Mouse (Mus musculus) kidney, embryonic 16.5 days (tissue): ENCODE results near the gene C2cd2l. TPM values are rescaled to one million over a fixed set of nuclear protein-coding genes. Genes with fewer than 3 reads are reported as not detected.

Experiments used
- ATAC-seq: fragments of 200-750 bp; cut with Nextera tagmentation; 2 replicates; pipeline ENCODE4 v1.8.0; 2017; ENCODE audit warnings: moderate TSS enrichment; ENCODE audit not compliant: low FRiP score, low TSS enrichment
- H3K27ac ChIP-seq: fragments of 300-500 bp; sonication (generic); 2 replicates; pipeline ENCODE4 v1.5.1; 2014; ENCODE audit warnings: low read length
- H3K27me3 ChIP-seq: fragments of 300-500 bp; sonication (generic); 2 replicates; pipeline ENCODE4 v1.6.1; 2014; ENCODE audit warnings: low read length, control low read depth, mixed read lengths; ENCODE audit not compliant: insufficient read depth
- H3K36me3 ChIP-seq: fragments of 300-500 bp; sonication (generic); 2 replicates; pipeline ENCODE4 v1.6.1; 2014; ENCODE audit warnings: low read length, control low read depth, mixed read lengths; ENCODE audit not compliant: insufficient read depth
- H3K4me1 ChIP-seq: fragments of 300-500 bp; sonication (generic); 2 replicates; pipeline ENCODE4 v1.6.1; 2014; ENCODE audit warnings: low read length, control low read depth, mixed read lengths; ENCODE audit not compliant: insufficient read depth
- H3K4me2 ChIP-seq: fragments of 300-500 bp; sonication (generic); replicated peaks from 2 replicates; pipeline ENCODE4 v1.6.1; 2014; ENCODE audit warnings: low read depth, low read length
- H3K4me3 ChIP-seq: fragments of 300-500 bp; sonication (generic); 2 replicates; pipeline ENCODE4 v1.5.1; 2014; ENCODE audit warnings: mild to moderate bottlenecking, low read length
- H3K9ac ChIP-seq: fragments of 300-500 bp; sonication (generic); replicated peaks from 2 replicates; pipeline ENCODE4 v1.6.1; 2014; ENCODE audit warnings: low read length
- H3K9me3 ChIP-seq: fragments of 300-500 bp; sonication (generic); 2 replicates; pipeline ENCODE4 v1.6.1; 2016; ENCODE audit warnings: low read length, control low read depth
- WGBS: fragments of 180-500 bp; shearing (Covaris S2); extraction: QIAGEN DNeasy Blood & Tissue Kit; methylation state at CpG from one replicate; pipeline ENCODE4 v1.1.7; 2014; 5-methylcytosine and 5-hydroxymethylcytosine counted together
- polyA plus RNA-seq: library from polyadenylated mRNA; unstranded; fragments of >200 nt; fragmentation: Nextera tagmentation; extraction: Ambion mirVana; gene quantifications from 2 replicates; pipeline ENCODE4 v1.2.1, GENCODE M21; 2015

The C2cd2l gene
- polyA plus RNA-seq, 1 experiment from 2014 or later, result 14.3 TPM

DNA sequence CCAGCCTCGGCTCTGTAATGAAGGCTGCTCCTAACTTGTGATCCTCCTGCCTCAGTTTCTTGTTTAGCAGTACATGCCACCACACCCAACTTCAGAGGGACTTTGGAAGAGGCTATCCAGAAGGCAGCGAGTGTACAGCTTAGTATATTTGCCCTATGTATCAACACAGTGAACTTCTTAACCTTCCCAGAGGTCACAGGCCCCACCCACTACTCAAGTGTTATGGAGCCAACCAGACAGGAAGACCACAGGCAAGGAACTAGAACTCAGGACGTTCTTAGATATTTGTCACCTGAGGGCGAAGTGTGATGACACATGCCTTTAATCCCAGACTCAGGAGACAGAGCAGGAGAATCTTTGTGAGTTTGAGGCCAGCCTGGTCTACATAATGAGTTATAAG lies 27.5 kb upstream of the C2cd2l start:
- H3K27ac ChIP-seq, result no peak overlapping the region
- no peaks in the 10 kb centered on the region for H3K9me3 ChIP-seq
- no peak for ATAC-seq
- H3K36me3 ChIP-seq, result peaks cover 55% of the 10 kb centered on the region
- H3K4me1 ChIP-seq, result peaks cover 8% of the 10 kb centered on the region
- no peak overlapping the region for H3K4me2 ChIP-seq
- 86% methylated on average over 4 of the region's 4 CpGs for whole genome bisulfite sequencing
- no peak overlapping the region for H3K9ac ChIP-seq
- H3K4me3 ChIP-seq, result no peak overlapping the region
- no peaks in the 10 kb centered on the region for H3K27me3 ChIP-seq

DNA sequence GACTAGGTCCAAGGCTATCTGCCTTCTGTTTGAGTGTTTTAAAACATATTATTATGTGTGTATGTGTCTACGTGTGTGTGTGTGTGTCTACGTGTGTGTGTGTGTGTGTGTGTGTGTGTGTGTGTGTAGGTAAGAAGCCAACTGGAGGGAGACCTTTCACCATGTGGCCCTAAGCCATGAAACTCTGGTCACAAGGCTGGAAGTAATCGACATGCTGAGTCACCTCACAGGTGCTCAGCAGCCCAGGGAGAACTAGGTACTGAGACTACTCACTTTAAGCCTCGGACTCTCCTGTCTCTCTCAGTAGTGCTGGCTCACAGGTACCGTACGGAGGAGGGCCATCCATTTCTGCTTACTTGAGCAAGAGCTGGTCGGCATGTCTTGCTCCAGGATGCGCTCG lies 27.1 kb upstream of the C2cd2l start:
- WGBS, result 91% methylated on average over 9 of the region's 9 CpGs
- Histone ChIP-seq H3K9me3 (no peaks in the 10 kb centered on the region), H3K9ac (no peak overlapping the region), H3K4me3 (no peak overlapping the region), H3K27ac (no peak overlapping the region), H3K27me3 (no peaks in the 10 kb centered on the region), H3K4me2 (no peak overlapping the region), H3K36me3 (peaks cover 51% of the 10 kb centered on the region), H3K4me1 (peaks cover 12% of the 10 kb centered on the region)
- ATAC-seq, result no peak

DNA sequence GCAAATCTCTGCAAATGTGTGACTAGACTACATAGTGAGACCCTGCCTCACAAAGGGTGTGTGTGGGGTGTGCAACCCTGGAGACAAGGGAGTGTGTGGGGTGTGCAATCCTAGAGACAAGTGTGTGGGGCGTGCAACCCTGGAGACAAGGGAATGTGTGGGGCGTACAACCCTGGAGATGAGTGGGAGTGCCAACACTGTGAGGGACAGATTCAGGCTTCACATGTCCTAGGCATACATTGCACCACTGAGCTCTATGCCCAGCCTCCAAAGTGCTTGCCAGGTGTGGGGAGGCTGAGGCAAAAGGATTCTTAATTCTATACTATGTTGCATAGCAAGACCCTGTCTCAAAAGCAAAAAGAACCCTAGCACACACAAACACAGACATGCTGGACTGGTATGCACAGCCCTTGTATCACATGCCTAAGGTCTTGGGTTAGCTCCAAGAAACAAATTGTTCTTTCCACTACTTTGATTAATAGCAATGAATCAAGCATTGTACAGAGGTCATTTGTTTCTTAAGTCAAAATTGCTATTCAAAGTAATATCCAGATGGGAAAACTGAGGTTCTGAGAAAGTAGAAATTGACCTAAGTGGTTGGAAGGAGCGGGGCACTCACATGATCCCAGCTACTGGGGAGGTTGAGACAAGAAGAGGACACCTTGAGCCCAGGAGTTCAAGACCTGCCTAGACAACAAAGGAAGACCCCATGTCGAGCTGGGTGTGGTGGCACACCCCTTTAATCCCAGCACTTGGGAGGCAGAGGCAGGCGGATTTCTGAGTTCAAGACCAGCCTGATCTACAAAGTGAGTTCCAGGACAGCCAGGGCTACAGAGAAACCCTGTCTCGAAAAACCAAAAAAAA lies 25.7 kb upstream of the C2cd2l start:
- peaks cover 37% of the 10 kb centered on the region for H3K36me3 ChIP-seq
- H3K4me1 ChIP-seq, result peaks cover 14% of the 10 kb centered on the region
- H3K4me3 ChIP-seq, result no peak overlapping the region
- no peaks in the 10 kb centered on the region for H3K27me3 ChIP-seq
- H3K27ac ChIP-seq, result no peak overlapping the region
- H3K9ac ChIP-seq, result no peak overlapping the region
- no peaks in the 10 kb centered on the region for H3K9me3 ChIP-seq
- 85% methylated on average over 5 of the region's 6 CpGs for WGBS
- H3K4me2 ChIP-seq, result no peak overlapping the region
- no peak for ATAC-seq

DNA sequence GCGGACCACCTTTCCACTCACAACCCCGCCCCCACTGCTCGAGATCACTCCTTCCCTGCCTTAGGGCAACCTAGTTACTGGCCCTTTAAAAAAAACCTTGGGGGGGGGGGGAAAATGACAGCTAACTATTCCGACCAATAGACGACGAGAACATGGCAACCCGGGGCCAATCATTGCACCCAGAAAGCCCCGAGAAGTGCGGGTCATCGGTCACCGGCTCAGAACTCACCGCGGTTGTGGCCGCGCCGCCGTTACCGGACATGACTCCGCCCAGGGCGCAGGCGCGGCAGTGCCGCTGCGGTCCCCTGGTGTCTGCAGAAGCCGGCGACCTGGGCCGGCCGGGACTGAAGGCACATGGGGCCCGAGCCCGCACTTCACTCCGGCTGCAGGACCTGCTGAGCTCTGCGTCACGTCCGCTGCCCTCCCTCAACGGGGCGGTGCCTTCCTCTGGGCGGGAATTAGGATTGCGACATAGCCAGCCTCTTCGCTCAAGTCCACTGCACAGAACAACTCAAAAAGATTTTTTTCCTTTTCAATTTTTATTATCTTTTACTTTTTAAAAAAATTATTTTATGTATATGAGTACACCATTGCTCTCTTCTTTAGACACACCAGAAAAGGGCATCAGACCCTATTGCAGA lies 23.8 kb upstream of the C2cd2l start, which contains the start of gene Hmbs:
Gene Hmbs, minus strand, starts transcription at position 448 of the 641 bp plus-strand sequence.
- WGBS, result under 1% methylated on average over 39 of the region's 39 CpGs
- Histone ChIP-seq H3K36me3 (peaks cover 29% of the 10 kb centered on the region), H3K9me3 (no peaks in the 10 kb centered on the region), H3K27ac (peak within 1 kb of the TSS; percentile 99), H3K4me1 (peaks cover 14% of the 10 kb centered on the region), H3K27me3 (no peaks in the 10 kb centered on the region), H3K4me3 (peak within 1 kb of the TSS; percentile 90), H3K9ac (peak within 1 kb of the TSS; percentile 94), H3K4me2 (peak within 1 kb of the TSS; percentile 71)
- ATAC-seq, result peak; percentile 97

DNA sequence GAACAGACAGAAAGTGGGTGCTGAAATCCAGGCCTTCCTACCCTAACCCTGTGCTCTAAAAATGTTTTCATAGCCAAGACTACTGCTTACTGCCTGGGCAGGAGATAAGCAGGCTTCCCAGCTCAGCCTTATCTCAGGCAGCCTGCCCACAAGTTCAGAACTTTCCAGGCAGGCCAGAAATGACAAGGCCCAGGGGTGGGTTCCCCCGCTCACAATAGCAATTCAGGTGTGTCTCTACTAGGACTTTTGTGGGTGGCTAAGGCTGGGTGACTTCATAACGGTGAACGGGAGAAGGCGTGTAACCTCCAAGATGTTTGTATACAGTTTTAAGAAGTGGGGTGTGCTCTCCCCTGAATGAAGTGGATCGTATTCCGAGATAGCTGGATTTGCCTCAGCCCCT lies 23.2 kb upstream of the C2cd2l start:
- Histone ChIP-seq H3K36me3 (peaks cover 23% of the 10 kb centered on the region), H3K27ac (peak overlapping the region; percentile 99), H3K9me3 (no peaks in the 10 kb centered on the region), H3K4me1 (peaks cover 14% of the 10 kb centered on the region), H3K4me3 (peak overlapping the region; percentile 90), H3K27me3 (no peaks in the 10 kb centered on the region), H3K9ac (peak overlapping the region; percentile 94), H3K4me2 (peak overlapping the region; percentile 71)
- WGBS, result 8% methylated on average over 6 of the region's 6 CpGs
- peak; percentile 37 for ATAC-seq

DNA sequence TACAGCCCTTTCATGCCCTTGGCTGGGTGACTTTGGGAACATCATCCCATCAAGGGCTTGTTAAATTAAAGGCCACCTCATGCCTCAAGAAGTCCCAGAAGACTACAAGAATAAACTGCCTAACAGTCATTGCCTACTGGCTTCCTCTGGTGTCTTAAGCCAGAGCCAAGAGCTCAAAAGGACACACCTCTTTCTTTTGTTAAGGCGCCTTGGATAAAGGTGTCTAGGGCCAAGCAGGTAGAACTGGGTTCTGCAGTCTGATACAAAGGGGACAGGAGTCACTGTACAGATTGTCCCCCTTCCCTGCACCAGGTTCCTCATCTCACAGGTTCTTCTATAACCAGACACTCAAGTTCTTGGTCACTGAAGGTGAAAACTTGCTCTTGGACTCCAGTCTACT lies 22.5 kb upstream of the C2cd2l start:
- no peak for ATAC-seq
- H3K4me3 ChIP-seq, result peak overlapping the region; percentile 90; the same call in 1 of the 2 replicates
- H3K9ac ChIP-seq, result peak overlapping the region; percentile 94
- H3K27ac ChIP-seq, result 0 out of 2 replicates have a peak overlapping the region, but pooled peaks have one; percentile 99
- H3K9me3 ChIP-seq, result no peaks in the 10 kb centered on the region
- no peaks in the 10 kb centered on the region for H3K27me3 ChIP-seq
- H3K36me3 ChIP-seq, result peaks cover 16% of the 10 kb centered on the region
- peak overlapping the region; percentile 71 for H3K4me2 ChIP-seq
- WGBS, result 93% methylated on average over 1 of the region's 1 CpGs
- peaks cover 18% of the 10 kb centered on the region for H3K4me1 ChIP-seq

DNA sequence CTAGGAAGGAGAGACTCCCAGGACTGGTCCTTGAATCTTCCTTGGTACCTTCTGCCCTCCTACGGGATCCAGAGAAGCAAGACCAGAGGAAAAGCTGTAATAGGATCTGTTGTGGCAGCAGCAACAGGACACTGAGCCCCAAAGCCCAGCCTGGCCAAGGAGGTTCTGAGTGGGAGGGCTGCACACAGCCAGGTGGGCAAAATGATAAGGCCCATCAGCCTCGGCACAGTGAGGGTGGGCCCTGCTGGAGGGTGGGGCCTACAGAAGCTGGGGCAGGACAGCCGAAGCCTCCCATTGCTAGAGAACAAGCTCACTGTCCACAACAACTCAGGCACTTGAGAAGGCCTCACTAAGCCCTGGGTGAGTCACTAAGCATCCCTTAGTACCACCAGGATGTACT lies 22.1 kb upstream of the C2cd2l start:
- no peak overlapping the region for H3K4me3 ChIP-seq
- 51% methylated on average over 3 of the region's 3 CpGs for WGBS
- H3K9ac ChIP-seq, result peak overlapping the region; percentile 94

DNA sequence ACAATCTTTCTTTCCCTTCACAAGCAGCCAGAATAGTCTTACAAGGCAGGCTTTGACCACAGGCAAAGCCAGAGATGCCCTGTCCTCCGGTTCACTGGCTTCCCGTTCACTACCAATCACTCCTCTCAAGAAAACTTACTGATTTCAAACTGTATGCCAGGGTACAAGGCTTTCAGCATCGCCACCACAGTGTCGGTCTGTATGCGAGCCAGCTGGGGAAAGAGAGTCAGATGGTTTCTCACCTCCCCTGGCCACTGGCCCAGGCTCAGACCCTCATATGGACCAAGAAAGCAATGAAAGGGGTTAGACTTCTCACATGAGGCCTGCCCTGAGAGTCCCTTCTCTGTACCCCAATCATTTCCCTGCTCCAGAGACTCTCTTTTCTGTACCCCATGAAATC lies 21.4 kb upstream of the C2cd2l start:
- Histone ChIP-seq H3K27me3 (no peaks in the 10 kb centered on the region), H3K9me3 (no peaks in the 10 kb centered on the region), H3K4me1 (peaks cover 29% of the 10 kb centered on the region), H3K4me3 (no peak overlapping the region), H3K36me3 (peaks cover 14% of the 10 kb centered on the region), H3K4me2 (no peak overlapping the region), H3K9ac (no peak overlapping the region), H3K27ac (no peak overlapping the region)
- ATAC-seq, result no peak
- 89% methylated on average over 5 of the region's 5 CpGs for WGBS

More for the DNA sequence above, 22.1 kb upstream of the C2cd2l start:
- ATAC-seq, result no peak
- Histone ChIP-seq H3K4me2 (peak overlapping the region; percentile 71; the same call in 1 of the 2 replicates), H3K9me3 (no peaks in the 10 kb centered on the region), H3K4me1 (peaks cover 22% of the 10 kb centered on the region), H3K27ac (no peak overlapping the region), H3K27me3 (no peaks in the 10 kb centered on the region), H3K36me3 (peaks cover 12% of the 10 kb centered on the region)

DNA sequence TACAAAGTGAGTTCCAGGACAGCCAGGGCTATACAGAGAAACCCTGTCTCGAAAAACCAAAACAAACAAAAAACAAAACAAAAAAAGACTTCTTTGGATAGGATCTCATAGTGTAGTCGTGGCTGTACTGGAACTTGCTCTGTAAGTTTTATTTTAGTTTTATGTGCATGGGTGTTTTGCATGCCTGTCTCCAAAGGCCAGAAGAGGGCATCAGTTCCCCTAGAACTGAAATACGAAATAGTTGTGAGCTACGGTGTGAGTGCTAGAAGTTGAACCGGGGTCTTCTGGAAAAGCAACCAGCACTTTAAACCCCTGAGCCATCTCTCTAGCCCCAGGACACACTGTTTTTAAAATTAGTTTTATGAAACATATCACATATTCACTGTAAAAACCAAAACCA lies 18.5 kb upstream of the C2cd2l start:
- ATAC-seq, result no peak
- 81% methylated on average over 5 of the region's 5 CpGs for WGBS
- no peak overlapping the region for H3K27ac ChIP-seq

More for the DNA sequence above, 18.5 kb upstream of the C2cd2l start:
- Histone ChIP-seq H3K36me3 (peaks cover 19% of the 10 kb centered on the region), H3K9me3 (no peaks in the 10 kb centered on the region), H3K9ac (no peak overlapping the region), H3K4me3 (no peak overlapping the region), H3K27me3 (no peaks in the 10 kb centered on the region), H3K4me2 (no peak overlapping the region), H3K4me1 (peaks cover 29% of the 10 kb centered on the region)
